Mouse (Mus musculus) liver, embryonic 11.5 days (tissue): ENCODE measurements around the gene Upk3a. TPM values are rescaled to one million over a fixed set of nuclear protein-coding genes. Genes with fewer than 3 reads are reported as not detected.
A peak's percentile ranks its signal among the peaks of the same experiment; 100 is the strongest.

Experiments used
- ATAC-seq: fragments of 200-750 bp; cut with Nextera tagmentation; replicated peaks from 2 replicates; pipeline ENCODE4 v1.8.0; 2017; ENCODE audit warnings: moderate number of reproducible peaks, mild to moderate bottlenecking, moderate TSS enrichment, moderate library complexity; ENCODE audit not compliant: low FRiP score
- DNase-seq: peaks from one replicate; pipeline ENCODE4 v3.0.0-alpha.2; 2017; ENCODE audit warnings: low spot score
- H3K27ac ChIP-seq: fragments of 300-500 bp; sonication (generic); 2 replicates; pipeline ENCODE4 v1.5.1; 2014; ENCODE audit warnings: mild to moderate bottlenecking, low read depth, low read length, control low read depth
- H3K27me3 ChIP-seq: fragments of 300-500 bp; sonication (generic); replicated peaks from 2 replicates; pipeline ENCODE4 v1.6.1; 2014; ENCODE audit warnings: low read length, mixed read lengths; ENCODE audit not compliant: control insufficient read depth, insufficient read depth
- H3K36me3 ChIP-seq: fragments of 300-500 bp; sonication (generic); 2 replicates; pipeline ENCODE4 v1.6.1; 2014; ENCODE audit warnings: mild to moderate bottlenecking, low read length, moderate library complexity, mixed read lengths; ENCODE audit not compliant: control insufficient read depth, insufficient read depth
- H3K4me1 ChIP-seq: fragments of 300-500 bp; sonication (generic); replicated peaks from 2 replicates; pipeline ENCODE4 v1.6.1; 2014; ENCODE audit warnings: low read length, mixed read lengths; ENCODE audit not compliant: control insufficient read depth, insufficient read depth
- H3K4me2 ChIP-seq: fragments of 300-500 bp; sonication (generic); 2 replicates; pipeline ENCODE4 v1.6.1; 2014; ENCODE audit warnings: mild to moderate bottlenecking, control low read depth, moderate library complexity
- H3K4me3 ChIP-seq: fragments of 300-500 bp; sonication (generic); 2 replicates; pipeline ENCODE4 v1.5.1; 2014; ENCODE audit warnings: low read depth, low read length, control low read depth
- H3K9ac ChIP-seq: fragments of 300-500 bp; sonication (generic); 2 replicates; pipeline ENCODE4 v1.6.1; 2014; ENCODE audit warnings: low read depth, low read length, control low read depth
- H3K9me3 ChIP-seq: fragments of 300-500 bp; sonication (generic); 2 replicates; pipeline ENCODE4 v1.6.1; 2016; ENCODE audit warnings: low read length, inconsistent platforms, mixed read lengths; ENCODE audit not compliant: control insufficient read depth
- WGBS: fragments of 180-500 bp; shearing (Covaris S2); extraction: QIAGEN DNeasy Blood & Tissue Kit; methylation state at CpG from one replicate; pipeline ENCODE4 v1.1.7; 2014; 5-methylcytosine and 5-hydroxymethylcytosine counted together
- polyA plus RNA-seq: library from polyadenylated mRNA; unstranded; fragments of >200 nt; fragmentation: Nextera tagmentation; extraction: Ambion mirVana; gene quantifications from 2 replicates; pipeline ENCODE4 v1.2.1, GENCODE M21; 2014

The Upk3a gene
- polyA plus RNA-seq = not detected in 2 replicates

DNA sequence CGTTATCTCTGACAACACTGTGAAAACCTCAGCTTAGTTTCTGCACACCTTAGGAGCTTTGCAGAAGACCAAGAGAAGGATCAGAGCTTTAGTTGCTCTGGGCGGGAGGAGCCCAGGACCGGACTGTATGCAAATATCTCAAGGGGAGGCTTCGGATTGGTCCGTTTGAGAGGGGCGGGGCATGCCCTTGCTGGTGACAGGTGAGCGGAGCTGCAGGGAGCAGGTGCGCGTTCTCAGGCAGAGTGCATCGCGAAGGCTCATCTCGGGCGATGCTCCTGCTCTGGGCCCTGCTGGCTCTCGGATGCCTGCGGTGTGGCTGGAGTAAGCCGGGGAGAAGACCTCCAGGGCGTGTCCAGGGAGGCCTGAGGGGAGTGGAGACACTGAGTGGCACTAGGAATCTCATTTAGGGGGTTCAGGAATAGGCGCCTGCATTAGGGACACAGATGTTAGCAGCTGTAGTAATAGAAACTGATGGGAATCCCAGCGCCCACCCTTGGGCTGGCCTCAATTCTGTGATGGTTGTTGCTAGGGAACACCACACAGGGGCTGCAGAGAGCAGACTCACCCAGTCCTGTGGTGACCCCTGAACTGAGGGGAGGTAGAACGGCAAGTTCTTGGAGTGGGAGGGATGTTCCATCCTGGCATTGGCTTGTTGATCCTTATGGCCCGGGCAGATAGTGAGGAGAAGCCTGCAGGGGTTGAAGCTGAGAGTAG lies at the start of gene Upk3a:
Upk3a (plus strand) TSS at position 191 of the 714 bp plus-strand sequence.
- DNase-seq (no peak), ATAC-seq (0 out of 2 replicates have a peak, but pooled peaks have one; percentile 47)
- 12% methylated on average over 21 of the region's 21 CpGs for WGBS
- 0 out of 2 replicates have a peak within 1 kb of the TSS, but pooled peaks have one; percentile 10 for H3K4me2 ChIP-seq
- H3K27me3 ChIP-seq = peaks cover 10% of the 10 kb centered on the region; the same call in 1 of the 2 replicates
- H3K9me3 ChIP-seq = no peaks in the 10 kb centered on the region
- H3K9ac ChIP-seq = no peak within 1 kb of the TSS
- no peaks in the 10 kb centered on the region for H3K36me3 ChIP-seq
- no peak within 1 kb of the TSS for H3K27ac ChIP-seq
- no peaks in the 10 kb centered on the region for H3K4me1 ChIP-seq
- H3K4me3 ChIP-seq = no peak within 1 kb of the TSS

DNA sequence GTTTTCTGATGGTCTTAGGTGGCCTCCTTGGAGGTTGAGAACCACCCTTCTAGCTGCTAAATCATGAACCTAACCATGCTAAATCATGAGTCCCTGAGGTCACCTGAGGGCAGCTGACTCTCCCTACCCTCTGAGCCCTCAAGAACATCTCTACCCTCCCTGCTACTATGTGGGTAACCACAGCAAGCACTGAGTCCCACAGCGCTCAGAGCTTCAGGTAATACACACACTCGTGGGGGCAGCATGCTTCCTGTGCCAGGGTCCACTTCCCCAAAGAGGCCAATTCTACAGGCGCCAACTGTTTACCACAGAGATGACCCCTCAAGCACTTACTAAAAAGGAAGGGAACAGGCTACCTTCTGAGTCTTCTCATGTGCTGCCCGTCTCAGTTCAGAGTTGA lies 48.4 kb upstream of the Upk3a start:
- no peak for ATAC-seq
- Histone ChIP-seq H3K9ac (no peak overlapping the region), H3K27ac (no peak overlapping the region), H3K4me1 (no peaks in the 10 kb centered on the region), H3K36me3 (no peaks in the 10 kb centered on the region), H3K4me3 (no peak overlapping the region), H3K4me2 (no peak overlapping the region), H3K9me3 (no peaks in the 10 kb centered on the region), H3K27me3 (no peaks in the 10 kb centered on the region)
- 65% methylated on average over 4 of the region's 4 CpGs for WGBS
- DNase-seq = no peak

DNA sequence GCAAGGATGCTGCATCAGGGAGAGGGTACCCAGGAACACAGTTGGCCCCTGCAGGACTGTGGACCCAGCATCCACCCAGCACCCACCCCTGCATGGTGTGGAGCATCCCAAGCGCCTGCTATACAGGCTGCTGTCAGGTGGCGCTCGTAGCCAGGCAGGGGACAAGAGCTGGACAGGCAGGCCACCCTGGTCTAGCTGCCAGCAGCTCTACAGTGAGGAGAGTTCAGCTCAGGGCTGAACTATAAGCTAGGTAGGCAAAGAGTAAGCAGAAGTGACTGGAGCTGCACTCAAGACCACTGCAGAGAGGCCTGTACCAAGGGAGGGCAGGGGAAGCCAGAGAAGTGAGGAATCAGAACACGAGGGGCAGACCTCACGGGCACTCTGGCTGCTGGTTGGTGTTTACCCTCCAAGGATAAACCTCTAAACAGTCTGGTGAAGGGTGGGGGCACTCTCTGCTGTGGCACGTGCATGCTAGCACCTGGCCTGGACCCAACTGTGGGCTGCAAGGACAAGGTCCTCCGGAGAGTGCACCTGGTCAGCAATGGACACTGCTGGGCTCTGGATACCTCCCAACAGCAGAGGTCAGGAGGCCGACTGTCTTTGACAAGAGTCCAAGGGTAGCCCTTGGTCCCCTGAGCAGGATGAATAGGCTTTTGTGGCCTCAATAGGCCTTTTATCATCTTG lies 43.9 kb upstream of the Upk3a start:
- Histone ChIP-seq H3K4me1 (peaks cover 4% of the 10 kb centered on the region; the same call in 1 of the 2 replicates), H3K27me3 (no peaks in the 10 kb centered on the region), H3K9ac (no peak overlapping the region), H3K27ac (no peak overlapping the region), H3K36me3 (no peaks in the 10 kb centered on the region), H3K9me3 (no peaks in the 10 kb centered on the region), H3K4me2 (no peak overlapping the region), H3K4me3 (no peak overlapping the region)
- WGBS = 83% methylated on average over 8 of the region's 8 CpGs
- DNase-seq (no peak), ATAC-seq (no peak)

DNA sequence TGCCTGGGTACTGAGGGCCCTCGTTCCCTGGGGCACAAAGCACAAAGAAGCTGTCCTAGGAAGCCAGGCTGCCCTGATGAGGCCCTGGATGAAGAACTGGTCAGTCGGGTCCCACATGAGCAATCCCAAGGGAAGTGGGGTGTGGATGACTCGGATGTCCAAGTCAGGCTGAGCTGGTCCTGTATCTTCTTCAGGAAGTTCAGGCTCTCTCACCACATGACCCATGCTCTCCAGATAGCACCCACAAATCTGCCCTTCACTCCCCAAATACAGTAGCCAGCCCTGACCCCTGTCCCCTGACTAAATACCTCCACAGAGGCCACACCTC lies 43.4 kb upstream of the Upk3a start:
- ATAC-seq (no peak), DNase-seq (no peak)
- Histone ChIP-seq H3K9ac (no peak overlapping the region), H3K27me3 (no peaks in the 10 kb centered on the region), H3K4me3 (no peak overlapping the region), H3K9me3 (no peaks in the 10 kb centered on the region), H3K27ac (no peak overlapping the region), H3K4me1 (peaks cover 4% of the 10 kb centered on the region; the same call in 1 of the 2 replicates), H3K4me2 (no peak overlapping the region), H3K36me3 (no peaks in the 10 kb centered on the region)
- 73% methylated on average over 3 of the region's 3 CpGs for WGBS

DNA sequence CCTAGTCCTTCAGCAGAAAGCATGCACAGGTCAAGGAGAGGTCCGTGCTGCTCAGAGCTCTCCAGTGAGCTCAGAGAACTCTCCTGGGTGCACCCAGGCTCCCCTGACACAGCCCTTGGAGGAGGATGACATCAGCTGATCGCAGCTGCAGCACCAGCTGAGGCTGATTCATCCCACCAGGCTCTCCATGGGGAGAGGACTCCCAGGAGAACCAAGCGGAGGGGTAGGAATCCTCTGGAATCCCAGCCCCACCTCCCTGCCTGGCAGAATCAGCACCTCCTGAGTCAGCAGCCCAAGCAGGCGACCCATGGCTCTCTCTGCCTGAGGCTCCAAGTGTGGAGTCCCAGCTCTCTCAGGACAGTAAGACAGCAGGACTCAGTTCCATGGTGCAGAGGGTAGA lies 41.2 kb upstream of the Upk3a start:
- no peak overlapping the region for H3K4me3 ChIP-seq
- WGBS = 29% methylated on average over 4 of the region's 4 CpGs
- no peak overlapping the region for H3K9ac ChIP-seq
- peaks cover 4% of the 10 kb centered on the region; the same call in 1 of the 2 replicates for H3K4me1 ChIP-seq
- H3K27me3 ChIP-seq = no peaks in the 10 kb centered on the region
- no peaks in the 10 kb centered on the region for H3K9me3 ChIP-seq
- no peak overlapping the region for H3K27ac ChIP-seq
- H3K36me3 ChIP-seq = no peaks in the 10 kb centered on the region
- ATAC-seq (no peak), DNase-seq (no peak)
- H3K4me2 ChIP-seq = no peak overlapping the region

DNA sequence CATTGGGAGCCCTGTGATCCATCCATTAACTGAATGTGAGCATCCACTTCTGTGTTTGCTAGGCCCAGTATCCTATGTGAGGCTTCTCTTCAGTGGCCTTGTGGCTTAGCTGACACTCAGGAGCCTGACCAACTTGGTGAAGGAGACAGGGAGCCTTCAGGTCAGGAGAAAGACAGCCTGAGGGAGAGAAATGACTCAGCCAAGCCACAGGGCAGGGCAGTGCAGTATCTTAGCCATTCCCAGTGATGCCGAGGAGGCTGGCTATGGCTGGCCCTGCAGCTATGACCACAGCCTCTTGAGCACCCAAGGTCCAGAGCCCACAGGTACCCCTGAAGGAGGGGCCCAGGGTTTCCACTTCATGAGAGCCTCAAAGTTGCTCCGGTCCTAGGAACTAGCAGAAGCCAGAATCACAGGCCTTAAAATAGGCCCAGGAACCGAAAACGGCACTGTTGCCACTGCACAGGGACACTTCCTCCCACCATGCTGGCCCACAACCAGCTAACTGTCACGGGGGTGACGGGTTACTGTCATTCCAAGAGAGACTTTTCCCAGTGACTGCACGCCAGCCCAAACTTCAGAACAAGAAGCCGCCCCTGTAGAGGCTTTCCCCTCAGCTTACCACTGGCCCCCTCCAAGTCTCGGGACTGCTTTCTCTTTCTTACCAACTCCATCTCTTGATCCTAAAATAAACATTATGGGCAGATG lies 35.2 kb upstream of the Upk3a start:
- Histone ChIP-seq H3K9me3 (no peaks in the 10 kb centered on the region), H3K27ac (no peak overlapping the region), H3K9ac (no peak overlapping the region), H3K4me3 (no peak overlapping the region), H3K36me3 (no peaks in the 10 kb centered on the region), H3K4me2 (no peak overlapping the region), H3K4me1 (no peaks in the 10 kb centered on the region), H3K27me3 (no peaks in the 10 kb centered on the region)
- no peak for DNase-seq
- WGBS = 73% methylated on average over 9 of the region's 9 CpGs
- ATAC-seq = no peak

DNA sequence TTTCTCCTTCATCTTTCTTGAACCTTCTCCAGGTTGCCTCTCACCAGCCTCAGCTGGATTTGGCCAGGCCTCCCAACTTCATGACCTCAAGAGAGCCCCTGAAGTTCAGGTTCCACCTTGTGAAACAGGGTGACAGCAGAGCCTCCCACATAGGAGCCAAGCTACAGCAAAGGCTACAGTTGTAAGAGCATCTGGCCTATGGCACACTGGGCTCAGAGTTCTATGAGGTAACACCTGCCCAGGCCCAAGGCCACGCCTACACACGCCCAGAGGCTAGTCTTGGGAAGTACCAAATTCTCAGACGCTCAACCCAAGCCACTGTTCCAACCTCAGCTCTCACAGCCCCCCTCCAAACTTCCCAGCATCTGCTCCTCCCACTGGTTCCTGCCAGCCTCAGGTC lies 34.1 kb upstream of the Upk3a start:
- ATAC-seq (no peak), DNase-seq (no peak)
- no peak overlapping the region for H3K27ac ChIP-seq
- H3K4me1 ChIP-seq = 0 out of 2 replicates have a peak, but pooled peaks cover 3% of the 10 kb centered on the region
- H3K9ac ChIP-seq = no peak overlapping the region
- 68% methylated on average over 3 of the region's 3 CpGs for WGBS
- H3K4me2 ChIP-seq = no peak overlapping the region
- no peaks in the 10 kb centered on the region for H3K27me3 ChIP-seq
- H3K4me3 ChIP-seq = no peak overlapping the region
- no peaks in the 10 kb centered on the region for H3K36me3 ChIP-seq
- H3K9me3 ChIP-seq = no peaks in the 10 kb centered on the region

DNA sequence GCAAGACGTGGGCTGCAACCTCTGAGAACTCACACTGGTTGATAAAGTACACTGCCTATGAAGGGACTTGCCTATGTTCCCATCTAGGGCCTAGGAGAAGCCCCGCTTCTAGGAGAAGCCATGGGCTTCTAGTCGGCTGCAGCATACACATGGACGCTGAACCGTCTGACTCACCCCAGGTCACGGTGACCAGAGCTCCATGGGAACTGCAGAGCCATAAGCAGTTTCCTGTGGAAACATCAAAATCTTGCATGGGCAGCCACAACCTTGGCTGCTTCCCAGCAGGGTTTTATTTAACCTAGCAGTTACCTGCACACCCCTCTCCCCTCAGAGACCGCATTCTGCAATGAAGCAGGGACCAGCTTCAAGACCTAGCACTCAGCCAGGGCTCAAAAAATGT lies 33.2 kb upstream of the Upk3a start:
- Histone ChIP-seq H3K9ac (no peak overlapping the region), H3K36me3 (no peaks in the 10 kb centered on the region), H3K27ac (no peak overlapping the region), H3K9me3 (no peaks in the 10 kb centered on the region), H3K27me3 (no peaks in the 10 kb centered on the region; the same call in 1 of the 2 replicates), H3K4me2 (no peak overlapping the region), H3K4me3 (no peak overlapping the region), H3K4me1 (peaks cover 9% of the 10 kb centered on the region)
- DNase-seq (no peak), ATAC-seq (no peak)
- 83% methylated on average over 7 of the region's 7 CpGs for WGBS
